8 mouse cellular contexts compared by ENCODE assay signal in genomic region chr10:5550168-5551021, GRCm38 (mm10). TPM values are rescaled to one million over a fixed set of nuclear protein-coding genes. Genes with fewer than 3 reads are reported as not detected.
A peak's percentile ranks its signal among the peaks of the same experiment; 100 is the strongest.
DNase-seq lines count a peak whose midpoint lies in the region; ATAC-seq lines count a peak whose summit lies in the region.

No protein-coding gene starts in this region.

- peak overlapping the region; percentile 90 for H3K4me2 ChIP-seq in intestine, embryonic 14.5 days (ENCODE audit: low read length)

- peak; percentile 89 for ATAC-seq in intestine, embryonic 14.5 days (replicated peaks; ENCODE audit: low FRiP score, low TSS enrichment, low read depth)
- ATAC-seq in megakaryocyte, adult 5-6 weeks (ENCODE audit: poor library complexity, severe bottlenecking): peak; percentile 77

- peak; percentile 97 for DNase-seq in ZHBTc4 (ENCODE audit: low read depth, low spot score)
- peak; percentile 81 to 85 for DNase-seq in cerebellum, postnatal 14 days
- peak; percentile 70 to 76 for DNase-seq in frontal cortex, postnatal 36 days (ENCODE audit: low spot score in 2 of 2)
- peak; percentile 63 for DNase-seq in intestine, embryonic 14.5 days (ENCODE audit: low spot score)
- peak; percentile 45 to 76 for DNase-seq in left cerebral cortex, postnatal 10 days (ENCODE audit: extremely low spot score in 1 of 2, low spot score in 2 of 2)
- DNase-seq in retina, postnatal 7 days (ENCODE audit: low read depth, low spot score): peak; percentile 38
- peak; percentile 8 for DNase-seq in urinary bladder, postnatal 25 days (ENCODE audit: low spot score)

- peaks cover 4% of the 10 kb centered on the region; the same call in 1 of the 2 replicates for H3K4me1 ChIP-seq in intestine, embryonic 14.5 days (replicated peaks; ENCODE audit: control insufficient read depth, insufficient read depth, low read length)

- peak overlapping the region; percentile 44 for H3K4me3 ChIP-seq in intestine, embryonic 14.5 days (ENCODE audit: low read depth, low read length)

- intact Hi-C loops in left cerebral cortex, postnatal 10 days (cut with DNase I): loop anchor here (5.0 kb wide), 2 partner anchors 68 to 193 kb away; no protein-coding TSS in a partner anchor

- no peaks in the 10 kb centered on the region for H3K9me3 ChIP-seq in intestine, embryonic 14.5 days (ENCODE audit: control insufficient read depth, low read length)

- WGBS in intestine, embryonic 14.5 days: 2% methylated on average over 44 of the region's 44 CpGs

- H3K27me3 ChIP-seq in intestine, embryonic 14.5 days (replicated peaks; ENCODE audit: control insufficient read depth, insufficient read depth, low read length): no peaks in the 10 kb centered on the region

- H3K36me3 ChIP-seq in intestine, embryonic 14.5 days (ENCODE audit: control insufficient read depth, insufficient read depth, low read length): no peaks in the 10 kb centered on the region

- 0 out of 2 replicates have a peak overlapping the region, but pooled peaks have one; percentile 17 for H3K9ac ChIP-seq in intestine, embryonic 14.5 days (ENCODE audit: low read length)

- H3K27ac ChIP-seq in intestine, embryonic 14.5 days (ENCODE audit: low read depth): no peak overlapping the region

RNA-seq across cellular contexts. Expression of gene Syne1, which starts 0.9 kb away (rescaled TPM):
- polyA plus RNA-seq in intestine, embryonic 14.5 days (2014; fragmentation: Nextera tagmentation; extraction: Ambion mirVana): 13.2 and 13.3 TPM in 2 replicates
- 100 to 1,000 TPM; 142 to 150 TPM for total RNA-seq in left cerebral cortex, postnatal 10 days (2021)
- total RNA-seq in megakaryocyte, adult 5-6 weeks (2015): 69.0 and 85.1 TPM in 2 replicates
- 103 and 141 TPM in 2 replicates for total RNA-seq in megakaryocyte, adult 5-6 weeks (2017)

RNA-seq across cellular contexts. Expression of gene Myct1, which starts 43.2 kb away (rescaled TPM):
- polyA plus RNA-seq in intestine, embryonic 14.5 days (2014; fragmentation: Nextera tagmentation; extraction: Ambion mirVana): 4.7 and 5.0 TPM in 2 replicates
- total RNA-seq in left cerebral cortex, postnatal 10 days (2021): under 1 TPM; 0.64 to 0.99 TPM
- 0.05 TPM in 1 of 2 replicates, not detected in the other for total RNA-seq in megakaryocyte, adult 5-6 weeks (2015)
- total RNA-seq in megakaryocyte, adult 5-6 weeks (2017): 0.15 TPM in 1 of 2 replicates, not detected in the other

Comparison
In these comparisons a context has a peak if more than half of its experiments do, and no peak if none do; other contexts are left out.
1. DNase-seq: peak in every context shown above with its lines; median percentile 97 in ZHBTc4; 83 in cerebellum, postnatal 14 days; 73 in frontal cortex, postnatal 36 days; 63 in intestine, embryonic 14.5 days; 60 in left cerebral cortex, postnatal 10 days; 38 in retina, postnatal 7 days; 8 in urinary bladder, postnatal 25 days.